Mouse (Mus musculus): ENCODE measurements around the gene Pole4. TPM values are rescaled to one million over a fixed set of nuclear protein-coding genes. Genes with fewer than 3 reads are reported as not detected.
A peak's percentile ranks its signal among the peaks of the same experiment; 100 is the strongest.

Pole4 gene
- polyA plus RNA-seq, 1 experiment from 2014 or later: 189 TPM

- Histone ChIP-seq H3K4me1 (ENCODE audit: control insufficient read depth, insufficient read depth, low read length) (no peaks in the 10 kb centered on the region), H3K27ac (ENCODE audit: low read depth, low read length) (no peak overlapping the region), H3K9me3 (ENCODE audit: control insufficient read depth, low read length) (no peaks in the 10 kb centered on the region), H3K4me3 (ENCODE audit: low read depth, low read length) (no peak overlapping the region), H3K27me3 (ENCODE audit: control insufficient read depth, insufficient read depth, low read length) (no peaks in the 10 kb centered on the region), H3K4me2 (ENCODE audit: low read depth, low read length) (no peak overlapping the region), H3K36me3 (ENCODE audit: control insufficient read depth, insufficient read depth, low read length) (no peaks in the 10 kb centered on the region), H3K9ac (replicated peaks; ENCODE audit: low read depth, low read length) (no peak overlapping the region)
- WGBS: 84% methylated on average over 9 of the region's 9 CpGs
- ATAC-seq (ENCODE audit: low read depth): no peak
These were observed 94.1 kb downstream of the Pole4 start for GRCm38 (mm10) chr6:82611049-82611448.

DNA sequence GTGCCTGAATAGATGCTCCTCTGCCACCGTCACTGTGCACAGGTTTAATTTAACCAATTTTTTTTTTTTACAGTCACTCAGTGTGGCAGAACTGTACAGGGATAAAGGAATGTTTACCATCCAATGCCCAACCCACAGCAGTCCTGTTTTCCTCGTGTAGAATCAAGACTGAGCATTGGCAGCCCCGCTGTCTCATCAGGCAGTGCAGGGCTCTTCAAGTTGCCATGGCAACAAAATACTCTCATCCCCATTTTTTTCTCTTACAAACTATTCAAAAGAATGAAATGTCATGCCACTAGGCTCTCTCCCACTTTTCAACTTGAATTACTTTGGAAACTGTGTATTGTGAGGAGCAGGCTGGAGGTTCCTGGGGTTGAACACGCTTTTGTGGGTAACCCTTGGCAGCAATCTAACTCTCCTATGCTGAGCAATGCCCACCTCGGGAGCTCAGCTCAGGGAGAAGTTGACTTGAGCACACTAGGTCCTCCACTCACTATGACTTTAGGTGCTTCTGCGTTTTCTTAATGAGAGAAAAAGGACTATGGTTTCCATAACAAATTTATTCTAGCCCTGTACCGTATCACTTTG, 95.7 kb downstream of the Pole4 start:
- 54% methylated on average over 7 of the region's 7 CpGs for WGBS
- Histone ChIP-seq H3K4me2 (ENCODE audit: low read depth, low read length) (no peak overlapping the region), H3K27ac (ENCODE audit: low read depth, low read length) (no peak overlapping the region)

GRCm38 (mm10) chr6:82608756-82609155, 96.4 kb downstream of the Pole4 start:
- Histone ChIP-seq H3K27ac (ENCODE audit: low read depth, low read length) (no peak overlapping the region), H3K9me3 (ENCODE audit: control insufficient read depth, low read length) (no peaks in the 10 kb centered on the region), H3K9ac (replicated peaks; ENCODE audit: low read depth, low read length) (no peak overlapping the region), H3K4me3 (ENCODE audit: low read depth, low read length) (no peak overlapping the region), H3K27me3 (ENCODE audit: control insufficient read depth, insufficient read depth, low read length) (no peaks in the 10 kb centered on the region), H3K4me2 (ENCODE audit: low read depth, low read length) (no peak overlapping the region), H3K4me1 (ENCODE audit: control insufficient read depth, insufficient read depth, low read length) (no peaks in the 10 kb centered on the region), H3K36me3 (ENCODE audit: control insufficient read depth, insufficient read depth, low read length) (no peaks in the 10 kb centered on the region)
- no peak for ATAC-seq (ENCODE audit: low read depth)
- WGBS: 88% methylated on average over 4 of the region's 4 CpGs

More for the DNA sequence above, 95.7 kb downstream of the Pole4 start:
- Histone ChIP-seq H3K4me1 (ENCODE audit: control insufficient read depth, insufficient read depth, low read length) (no peaks in the 10 kb centered on the region), H3K9ac (replicated peaks; ENCODE audit: low read depth, low read length) (no peak overlapping the region), H3K9me3 (ENCODE audit: control insufficient read depth, low read length) (no peaks in the 10 kb centered on the region), H3K36me3 (ENCODE audit: control insufficient read depth, insufficient read depth, low read length) (no peaks in the 10 kb centered on the region), H3K27me3 (ENCODE audit: control insufficient read depth, insufficient read depth, low read length) (no peaks in the 10 kb centered on the region), H3K4me3 (ENCODE audit: low read depth, low read length) (no peak overlapping the region)
- ATAC-seq (ENCODE audit: low read depth): peak; percentile 48; the same call in 1 of the 2 replicates

DNA sequence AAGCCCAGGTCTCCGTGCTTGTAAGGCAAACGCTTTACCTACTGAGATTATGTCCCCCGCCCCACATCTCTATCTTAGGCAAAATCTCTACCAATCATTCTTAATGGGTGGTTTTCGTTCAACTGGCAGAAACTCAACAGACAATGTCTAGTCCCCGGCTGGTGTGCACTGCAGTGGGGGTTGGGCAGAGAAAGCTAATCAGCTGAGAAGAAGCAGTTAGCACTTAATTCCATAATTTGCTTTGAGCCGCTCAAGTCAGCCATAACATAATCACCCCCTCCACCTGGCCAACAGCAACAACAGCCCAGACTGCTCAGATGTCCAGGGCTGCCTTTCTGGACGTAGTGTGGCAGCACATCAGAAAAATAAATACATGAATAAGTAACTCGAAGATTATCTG, 100.4 kb downstream of the Pole4 start:
- no peak for ATAC-seq (ENCODE audit: low read depth)
- no peak overlapping the region for H3K4me2 ChIP-seq (ENCODE audit: low read depth, low read length)
- 57% methylated on average over 8 of the region's 8 CpGs for WGBS
- H3K4me1 ChIP-seq (ENCODE audit: control insufficient read depth, insufficient read depth, low read length): no peaks in the 10 kb centered on the region
- H3K9ac ChIP-seq (replicated peaks; ENCODE audit: low read depth, low read length): no peak overlapping the region
- no peaks in the 10 kb centered on the region for H3K27me3 ChIP-seq (ENCODE audit: control insufficient read depth, insufficient read depth, low read length)
- no peak overlapping the region for H3K27ac ChIP-seq (ENCODE audit: low read depth, low read length)
- no peak overlapping the region for H3K4me3 ChIP-seq (ENCODE audit: low read depth, low read length)
- no peaks in the 10 kb centered on the region for H3K36me3 ChIP-seq (ENCODE audit: control insufficient read depth, insufficient read depth, low read length)
- no peaks in the 10 kb centered on the region for H3K9me3 ChIP-seq (ENCODE audit: control insufficient read depth, low read length)

DNA sequence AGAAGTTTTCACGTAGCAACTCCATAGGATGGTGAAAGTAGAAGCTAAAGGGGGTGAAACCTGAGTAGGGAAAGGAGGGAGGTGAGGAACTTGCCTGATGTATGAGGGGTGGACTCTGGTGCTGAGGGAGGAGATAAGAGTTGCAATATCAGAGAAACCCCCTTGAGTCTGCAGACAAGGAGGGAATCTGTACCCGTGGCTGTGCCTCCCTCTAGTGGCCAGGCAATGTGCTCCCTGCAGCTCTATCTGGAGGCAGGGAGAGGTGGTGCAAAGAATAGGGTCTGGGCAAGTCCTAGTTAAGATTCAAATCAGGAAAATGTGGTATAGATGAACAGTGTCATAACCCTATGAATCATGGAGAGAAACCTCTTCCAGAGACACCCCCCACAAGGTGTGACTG, 101.5 kb downstream of the Pole4 start:
- H3K4me2 ChIP-seq (ENCODE audit: low read depth, low read length): no peak overlapping the region
- H3K27ac ChIP-seq (ENCODE audit: low read depth, low read length): no peak overlapping the region
- H3K4me1 ChIP-seq (ENCODE audit: control insufficient read depth, insufficient read depth, low read length): no peaks in the 10 kb centered on the region
- H3K36me3 ChIP-seq (ENCODE audit: control insufficient read depth, insufficient read depth, low read length): no peaks in the 10 kb centered on the region
- H3K9me3 ChIP-seq (ENCODE audit: control insufficient read depth, low read length): no peaks in the 10 kb centered on the region
- no peaks in the 10 kb centered on the region for H3K27me3 ChIP-seq (ENCODE audit: control insufficient read depth, insufficient read depth, low read length)
- peak; percentile 63 for ATAC-seq (ENCODE audit: low read depth)
- H3K4me3 ChIP-seq (ENCODE audit: low read depth, low read length): no peak overlapping the region
- WGBS: 63% methylated on average over 2 of the region's 2 CpGs
- H3K9ac ChIP-seq (replicated peaks; ENCODE audit: low read depth, low read length): no peak overlapping the region

DNA sequence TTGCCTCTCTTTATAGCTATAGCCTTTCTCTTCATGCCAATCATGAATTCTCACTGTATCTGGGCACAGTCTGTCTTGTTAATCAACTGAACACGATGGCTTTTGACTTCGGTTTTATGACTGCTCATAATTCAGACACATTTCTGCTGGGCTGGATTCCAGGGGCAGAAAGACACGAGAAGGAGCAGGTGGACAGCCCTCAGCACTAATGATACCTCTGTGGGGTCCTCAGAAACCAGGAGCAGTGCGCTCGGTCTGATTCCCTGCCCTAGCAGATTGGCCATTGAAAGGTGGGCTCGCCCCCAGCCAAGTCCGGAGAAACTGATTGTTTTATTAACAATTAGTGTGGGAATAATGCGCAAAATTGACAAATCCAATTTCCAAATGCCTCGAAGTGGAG, 101.9 kb downstream of the Pole4 start:
- no peaks in the 10 kb centered on the region for H3K9me3 ChIP-seq (ENCODE audit: control insufficient read depth, low read length)
- 63% methylated on average over 9 of the region's 9 CpGs for WGBS
- no peaks in the 10 kb centered on the region for H3K4me1 ChIP-seq (ENCODE audit: control insufficient read depth, insufficient read depth, low read length)
- H3K27ac ChIP-seq (ENCODE audit: low read depth, low read length): no peak overlapping the region
- no peak overlapping the region for H3K4me3 ChIP-seq (ENCODE audit: low read depth, low read length)
- no peaks in the 10 kb centered on the region for H3K36me3 ChIP-seq (ENCODE audit: control insufficient read depth, insufficient read depth, low read length)
- H3K9ac ChIP-seq (replicated peaks; ENCODE audit: low read depth, low read length): no peak overlapping the region
- no peaks in the 10 kb centered on the region for H3K27me3 ChIP-seq (ENCODE audit: control insufficient read depth, insufficient read depth, low read length)
- peak; percentile 56; the same call in 1 of the 2 replicates for ATAC-seq (ENCODE audit: low read depth)
- H3K4me2 ChIP-seq (ENCODE audit: low read depth, low read length): no peak overlapping the region

DNA sequence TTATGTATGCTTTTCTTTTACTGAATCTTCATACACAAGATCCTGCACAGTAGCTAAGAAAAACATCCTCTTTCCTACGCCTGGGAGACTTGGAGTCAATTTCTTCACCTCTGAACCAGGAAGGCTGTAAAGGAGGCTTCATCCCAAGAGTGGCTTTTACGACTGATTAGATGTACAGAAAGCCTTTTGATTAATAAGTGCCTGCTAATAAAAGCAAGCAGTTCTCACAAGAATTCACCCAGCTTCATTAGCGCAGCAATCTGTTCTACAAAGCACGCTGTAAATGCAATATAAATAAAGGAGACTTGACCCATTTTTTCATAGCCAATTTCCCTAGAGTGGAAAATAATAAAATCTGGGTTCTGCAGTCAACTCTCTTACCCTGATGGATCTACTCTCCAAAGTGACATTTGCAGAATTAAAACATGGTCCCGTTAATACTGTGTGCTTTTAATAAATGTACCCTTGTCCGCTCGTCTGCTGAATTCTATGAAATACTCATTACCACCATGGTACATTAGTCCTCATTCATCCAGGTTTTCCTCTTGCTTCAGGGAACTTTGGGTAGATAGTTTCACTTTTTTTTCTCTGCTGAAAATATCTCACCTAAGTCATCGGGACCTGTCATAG, 109.6 kb downstream of the Pole4 start:
- Histone ChIP-seq H3K4me2 (ENCODE audit: low read depth, low read length) (no peak overlapping the region), H3K27me3 (ENCODE audit: control insufficient read depth, insufficient read depth, low read length) (no peaks in the 10 kb centered on the region), H3K9ac (replicated peaks; ENCODE audit: low read depth, low read length) (no peak overlapping the region), H3K27ac (ENCODE audit: low read depth, low read length) (peak overlapping the region; percentile 36; the same call in 1 of the 2 replicates), H3K4me1 (ENCODE audit: control insufficient read depth, insufficient read depth, low read length) (peaks cover 3% of the 10 kb centered on the region; the same call in 1 of the 2 replicates), H3K36me3 (ENCODE audit: control insufficient read depth, insufficient read depth, low read length) (no peaks in the 10 kb centered on the region), H3K4me3 (ENCODE audit: low read depth, low read length) (no peak overlapping the region), H3K9me3 (ENCODE audit: control insufficient read depth, low read length) (no peaks in the 10 kb centered on the region)
- ATAC-seq (ENCODE audit: low read depth): peak; percentile 61; the same call in 1 of the 2 replicates
- WGBS: 46% methylated on average over 8 of the region's 8 CpGs

DNA sequence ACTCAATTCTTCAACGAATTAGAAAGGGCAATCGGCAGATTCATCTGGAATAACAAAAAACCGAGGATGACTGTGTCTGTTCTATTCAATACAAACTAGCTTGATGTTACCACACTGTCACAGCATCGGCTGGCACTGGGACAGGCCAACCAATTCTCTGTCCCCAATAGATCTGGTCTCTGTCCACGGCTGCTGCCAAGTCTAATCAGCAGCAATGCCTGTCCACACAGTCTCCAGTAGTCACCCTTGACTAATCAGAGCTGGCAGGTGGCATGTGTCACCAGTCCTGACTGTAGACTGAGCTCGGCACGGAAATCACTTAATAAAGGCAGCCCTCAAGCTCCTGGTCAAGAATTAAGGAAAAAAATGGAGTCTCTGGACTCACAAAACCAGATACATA, 115.8 kb downstream of the Pole4 start:
- Histone ChIP-seq H3K4me2 (ENCODE audit: low read depth, low read length) (no peak overlapping the region), H3K4me1 (ENCODE audit: control insufficient read depth, insufficient read depth, low read length) (no peaks in the 10 kb centered on the region), H3K9ac (replicated peaks; ENCODE audit: low read depth, low read length) (no peak overlapping the region), H3K27ac (ENCODE audit: low read depth, low read length) (no peak overlapping the region), H3K4me3 (ENCODE audit: low read depth, low read length) (no peak overlapping the region), H3K9me3 (ENCODE audit: control insufficient read depth, low read length) (no peaks in the 10 kb centered on the region), H3K27me3 (ENCODE audit: control insufficient read depth, insufficient read depth, low read length) (no peaks in the 10 kb centered on the region), H3K36me3 (ENCODE audit: control insufficient read depth, insufficient read depth, low read length) (no peaks in the 10 kb centered on the region)
- 85% methylated on average over 7 of the region's 7 CpGs for WGBS
- no peak for ATAC-seq (ENCODE audit: low read depth)

DNA sequence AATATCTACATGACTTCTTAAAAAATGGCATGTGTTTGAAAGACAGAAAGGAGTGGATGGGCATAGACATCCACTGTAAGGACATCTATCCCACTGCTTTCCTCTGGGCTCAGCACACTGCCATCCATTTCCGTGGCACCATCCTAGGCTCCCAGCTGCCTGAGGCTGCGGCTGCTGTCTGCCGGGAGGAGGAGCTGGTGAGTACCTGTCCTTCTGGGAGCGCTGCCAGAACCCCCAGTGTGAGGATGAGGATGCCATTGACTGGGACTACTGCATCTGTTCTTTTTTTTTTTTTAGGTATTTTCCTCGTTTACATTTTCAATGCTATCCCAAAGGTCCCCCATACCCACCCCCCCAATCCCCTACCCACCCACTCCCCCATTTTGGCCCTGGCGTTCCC, 119.8 kb downstream of the Pole4 start:
- no peak overlapping the region for H3K27ac ChIP-seq (ENCODE audit: low read depth, low read length)
- no peaks in the 10 kb centered on the region for H3K4me1 ChIP-seq (ENCODE audit: control insufficient read depth, insufficient read depth, low read length)
- H3K4me2 ChIP-seq (ENCODE audit: low read depth, low read length): no peak overlapping the region
- WGBS: 50% methylated on average over 5 of the region's 6 CpGs
- no peaks in the 10 kb centered on the region for H3K27me3 ChIP-seq (ENCODE audit: control insufficient read depth, insufficient read depth, low read length)
- no peaks in the 10 kb centered on the region for H3K36me3 ChIP-seq (ENCODE audit: control insufficient read depth, insufficient read depth, low read length)
- H3K4me3 ChIP-seq (ENCODE audit: low read depth, low read length): no peak overlapping the region
- H3K9ac ChIP-seq (replicated peaks; ENCODE audit: low read depth, low read length): no peak overlapping the region
- no peak for ATAC-seq (ENCODE audit: low read depth)
- H3K9me3 ChIP-seq (ENCODE audit: control insufficient read depth, low read length): no peaks in the 10 kb centered on the region
